Mouse (Mus musculus): Measurements from ENCODE around the gene Vmn2r15.

The Vmn2r15 gene

GRCm38 (mm10) chr5:109297544-109297943 lies at the start of gene Vmn2r15:
Vmn2r15 (minus strand) TSS chr5:109297644.
- in situ Hi-C loops (cut with MboI; ENCODE audit: low sequenced_read_pairs), result no loop called here

GRCm38 (mm10) chr5:109329862-109330261 lies 32.4 kb upstream of the Vmn2r15 start, which contains the start of gene Vmn2r16:
Vmn2r16 (plus strand) TSS chr5:109330162.
- in situ Hi-C loops (cut with MboI; ENCODE audit: low sequenced_read_pairs), result no loop called here

GRCm38 (mm10) chr5:109294655-109295054 lies 2.8 kb downstream of the Vmn2r15 start:
- in situ Hi-C loops (cut with MboI; ENCODE audit: low sequenced_read_pairs), result no loop called here

All from CH12F3 (cell line).